Mouse (Mus musculus) hindbrain, embryonic 13.5 days (tissue): Measurements from ENCODE around the gene Ptch1. TPM values are rescaled to one million over a fixed set of nuclear protein-coding genes. Genes with fewer than 3 reads are reported as not detected.

Source experiments
- ATAC-seq: fragments of 200-750 bp; cut with Nextera tagmentation; 2 replicates; pipeline ENCODE4 v1.8.0; 2017; ENCODE audit warnings: moderate TSS enrichment; ENCODE audit not compliant: low FRiP score
- H3K27ac ChIP-seq: fragments of 300-500 bp; sonication (generic); 2 replicates; pipeline ENCODE4 v1.5.1; 2015; ENCODE audit warnings: inconsistent platforms, mild to moderate bottlenecking, moderate library complexity
- H3K27me3 ChIP-seq: fragments of 300-500 bp; sonication (generic); 2 replicates; pipeline ENCODE4 v1.6.1; 2015; ENCODE audit warnings: mild to moderate bottlenecking, inconsistent platforms
- H3K36me3 ChIP-seq: fragments of 300-500 bp; sonication (generic); 2 replicates; pipeline ENCODE4 v1.6.1; 2015; ENCODE audit warnings: mild to moderate bottlenecking, inconsistent platforms
- H3K4me1 ChIP-seq: fragments of 300-500 bp; sonication (generic); replicated peaks from 2 replicates; pipeline ENCODE4 v1.6.1; 2015; ENCODE audit warnings: inconsistent platforms
- H3K4me2 ChIP-seq: fragments of 300-500 bp; sonication (generic); 2 replicates; pipeline ENCODE4 v1.6.1; 2015; ENCODE audit warnings: inconsistent platforms, mild to moderate bottlenecking, moderate library complexity
- H3K4me3 ChIP-seq: fragments of 300-500 bp; sonication (generic); 2 replicates; pipeline ENCODE4 v1.5.1; 2015; ENCODE audit warnings: mild to moderate bottlenecking, inconsistent platforms
- H3K9ac ChIP-seq: fragments of 300-500 bp; sonication (generic); 2 replicates; pipeline ENCODE4 v1.6.1; 2015; ENCODE audit warnings: mild to moderate bottlenecking, inconsistent platforms
- H3K9me3 ChIP-seq: fragments of 300-500 bp; sonication (generic); 2 replicates; pipeline ENCODE4 v1.6.1; 2016; ENCODE audit warnings: inconsistent platforms
- WGBS: fragments of 180-500 bp; shearing (Covaris S2); methylation state at CpG from one replicate; pipeline ENCODE4 v1.1.7; 2015; 5-methylcytosine and 5-hydroxymethylcytosine counted together
- polyA plus RNA-seq: library from polyadenylated mRNA; unstranded; fragments of >200 nt; fragmentation: Nextera tagmentation; extraction: Ambion mirVana; gene quantifications from 2 replicates; pipeline ENCODE4 v1.2.1, GENCODE M21; 2015

The Ptch1 gene
- polyA plus RNA-seq, 1 experiment from 2014 or later = 18.0 TPM

GRCm38 (mm10) chr13:63569396-63569756, 4.0 kb downstream of the Ptch1 start:
- no peak for ATAC-seq
- no peak overlapping the region for H3K27ac ChIP-seq
- H3K27me3 ChIP-seq = peaks cover 39% of the 10 kb centered on the region
- peaks cover 51% of the 10 kb centered on the region for H3K4me1 ChIP-seq
- 9% methylated on average over 5 of the region's 5 CpGs for WGBS
- H3K9ac ChIP-seq = peak overlapping the region; percentile 43; the same call in 1 of the 2 replicates
- H3K9me3 ChIP-seq = no peaks in the 10 kb centered on the region
- peak overlapping the region; percentile 98; the same call in 1 of the 2 replicates for H3K4me3 ChIP-seq
- no peaks in the 10 kb centered on the region for H3K36me3 ChIP-seq
- H3K4me2 ChIP-seq = peak overlapping the region; percentile 97

GRCm38 (mm10) chr13:63568741-63569395, 4.5 kb downstream of the Ptch1 start:
- H3K4me2 ChIP-seq = peak overlapping the region; percentile 97
- H3K4me3 ChIP-seq = peak overlapping the region; percentile 98
- H3K27me3 ChIP-seq = peaks cover 34% of the 10 kb centered on the region
- WGBS = 2% methylated on average over 19 of the region's 19 CpGs
- no peak overlapping the region for H3K27ac ChIP-seq
- H3K9me3 ChIP-seq = no peaks in the 10 kb centered on the region
- peak overlapping the region; percentile 43 for H3K9ac ChIP-seq
- H3K4me1 ChIP-seq = peaks cover 49% of the 10 kb centered on the region
- H3K36me3 ChIP-seq = no peaks in the 10 kb centered on the region
- no peak for ATAC-seq

- Histone ChIP-seq H3K36me3 (no peaks in the 10 kb centered on the region), H3K9ac (peak overlapping the region; percentile 71), H3K4me1 (peaks cover 45% of the 10 kb centered on the region)
These were observed 5.1 kb downstream of the Ptch1 start for GRCm38 (mm10) chr13:63568306-63568705.

GRCm38 (mm10) chr13:63567677-63568293, 5.6 kb downstream of the Ptch1 start:
- 0% methylated on average over 58 of the region's 62 CpGs for WGBS
- peaks cover 45% of the 10 kb centered on the region for H3K4me1 ChIP-seq

More at GRCm38 (mm10) chr13:63568306-63568705, 5.1 kb downstream of the Ptch1 start:
- H3K4me2 ChIP-seq = peak overlapping the region; percentile 97
- peak overlapping the region; percentile 89 for H3K27ac ChIP-seq
- H3K27me3 ChIP-seq = peaks cover 28% of the 10 kb centered on the region
- peak overlapping the region; percentile 98 for H3K4me3 ChIP-seq
- H3K9me3 ChIP-seq = no peaks in the 10 kb centered on the region
- ATAC-seq = no peak
- WGBS = under 1% methylated on average over 14 of the region's 14 CpGs

GRCm38 (mm10) chr13:63566018-63567015, 7.1 kb downstream of the Ptch1 start:
- WGBS = under 1% methylated on average over 46 of the region's 46 CpGs
- peak; percentile 70 for ATAC-seq
- H3K4me2 ChIP-seq = peak overlapping the region; percentile 97
- H3K4me1 ChIP-seq = peaks cover 51% of the 10 kb centered on the region
- peak overlapping the region; percentile 94 for H3K9ac ChIP-seq
- peak overlapping the region; percentile 98 for H3K4me3 ChIP-seq
- H3K36me3 ChIP-seq = no peaks in the 10 kb centered on the region
- peak overlapping the region; percentile 99 for H3K27ac ChIP-seq
- H3K9me3 ChIP-seq = no peaks in the 10 kb centered on the region
- peaks cover 28% of the 10 kb centered on the region for H3K27me3 ChIP-seq

More at GRCm38 (mm10) chr13:63567677-63568293, 5.6 kb downstream of the Ptch1 start:
- H3K27me3 ChIP-seq = peaks cover 28% of the 10 kb centered on the region
- H3K36me3 ChIP-seq = no peaks in the 10 kb centered on the region
- ATAC-seq = peak; percentile 83
- no peaks in the 10 kb centered on the region for H3K9me3 ChIP-seq
- H3K4me2 ChIP-seq = peak overlapping the region; percentile 97
- peak overlapping the region; percentile 89 for H3K27ac ChIP-seq
- peak overlapping the region; percentile 71 for H3K9ac ChIP-seq
- H3K4me3 ChIP-seq = peak overlapping the region; percentile 98

GRCm38 (mm10) chr13:63565320-63566017, 7.9 kb downstream of the Ptch1 start:
- Histone ChIP-seq H3K9ac (peak overlapping the region; percentile 94), H3K4me3 (peak overlapping the region; percentile 98), H3K36me3 (0 out of 2 replicates have a peak, but pooled peaks cover 3% of the 10 kb centered on the region), H3K4me1 (peaks cover 52% of the 10 kb centered on the region), H3K9me3 (no peaks in the 10 kb centered on the region), H3K27me3 (peaks cover 20% of the 10 kb centered on the region), H3K4me2 (peak overlapping the region; percentile 97), H3K27ac (peak overlapping the region; percentile 99)
- WGBS = under 1% methylated on average over 85 of the region's 99 CpGs
- ATAC-seq = no peak; the same call in 1 of the 2 replicates

GRCm38 (mm10) chr13:63564626-63565319, 8.6 kb downstream of the Ptch1 start:
- peaks cover 13% of the 10 kb centered on the region for H3K27me3 ChIP-seq
- H3K9ac ChIP-seq = peak overlapping the region; percentile 94
- peak overlapping the region; percentile 97 for H3K4me2 ChIP-seq
- peak overlapping the region; percentile 99 for H3K27ac ChIP-seq
- no peak for ATAC-seq
- no peaks in the 10 kb centered on the region for H3K9me3 ChIP-seq
- H3K36me3 ChIP-seq = 0 out of 2 replicates have a peak, but pooled peaks cover 3% of the 10 kb centered on the region
- H3K4me3 ChIP-seq = peak overlapping the region; percentile 98
- peaks cover 52% of the 10 kb centered on the region for H3K4me1 ChIP-seq
- under 1% methylated on average over 35 of the region's 36 CpGs for WGBS

GRCm38 (mm10) chr13:63563781-63564625, 9.4 kb downstream of the Ptch1 start:
- under 1% methylated on average over 51 of the region's 51 CpGs for WGBS
- Histone ChIP-seq H3K4me1 (peaks cover 53% of the 10 kb centered on the region), H3K9me3 (no peaks in the 10 kb centered on the region), H3K36me3 (0 out of 2 replicates have a peak, but pooled peaks cover 3% of the 10 kb centered on the region), H3K27me3 (peaks cover 6% of the 10 kb centered on the region), H3K4me3 (peak overlapping the region; percentile 98), H3K27ac (peak overlapping the region; percentile 99), H3K9ac (peak overlapping the region; percentile 94), H3K4me2 (peak overlapping the region; percentile 97)
- no peak for ATAC-seq

- H3K27ac ChIP-seq = peak overlapping the region; percentile 99
- peak; percentile 65 for ATAC-seq
- peak overlapping the region; percentile 98 for H3K4me3 ChIP-seq
- no peaks in the 10 kb centered on the region for H3K9me3 ChIP-seq
- H3K4me2 ChIP-seq = peak overlapping the region; percentile 97
- H3K4me1 ChIP-seq = peaks cover 53% of the 10 kb centered on the region
- peak overlapping the region; percentile 94 for H3K9ac ChIP-seq
- H3K36me3 ChIP-seq = 0 out of 2 replicates have a peak, but pooled peaks cover 3% of the 10 kb centered on the region
- H3K27me3 ChIP-seq = no peaks in the 10 kb centered on the region
- WGBS = under 1% methylated on average over 51 of the region's 51 CpGs
These were observed 10.2 kb downstream of the Ptch1 start for GRCm38 (mm10) chr13:63562972-63563780.
